Mouse (Mus musculus) left cerebral cortex, adult 6 months (tissue): ENCODE data around the gene Olfr171. TPM values are rescaled to one million over a fixed set of nuclear protein-coding genes. Genes with fewer than 3 reads are reported as not detected.

ENCODE experiments used
- long read RNA-seq, 2 experiments: library from polyadenylated mRNA; unstranded; transcript quantifications; one replicate each; pipeline ENCODE4 v2.0.0; 2019 to 2020
- polyA plus RNA-seq: library from polyadenylated mRNA; unstranded; fragments of <200 nt; fragmentation: Nextera tagmentation; gene quantifications from 2 replicates; pipeline ENCODE4 v1.2.3, GENCODE M21; 2021

Olfr171 gene
- not detected in 2 replicates for polyA plus RNA-seq
- long read RNA-seq, experiment 1, result 0 reads
- long read RNA-seq, experiment 2, result 0 reads

GRCm38 (mm10) chr16:19629816-19630215 is at the start of gene Olfr171:
Gene Olfr171, minus strand, starts transcription at chr16:19629916.

GRCm38 (mm10) chr16:19611782-19612181 is 17.9 kb downstream of the Olfr171 start, which contains the start of gene Olfr170:
Gene Olfr170, minus strand, starts transcription at chr16:19611882.

Other genes with a start within 250 kb of the Olfr171 start
- gene Olfr165, start 206.8 kb downstream of the Olfr171 start, polyA plus RNA-seq, result not detected in 2 replicates
- gene Olfr166, start 146.2 kb downstream of the Olfr171 start, polyA plus RNA-seq, result not detected in 2 replicates
- gene Olfr167, start 107.7 kb downstream of the Olfr171 start, polyA plus RNA-seq, result not detected in 2 replicates
- not detected in 2 replicates for gene Olfr168, start 94.4 kb downstream of the Olfr171 start, polyA plus RNA-seq
- not detected in 2 replicates for gene Olfr169, start 58.1 kb downstream of the Olfr171 start, polyA plus RNA-seq
- not detected in 2 replicates for gene Olfr170, start 18.0 kb downstream of the Olfr171 start, polyA plus RNA-seq
- not detected in 2 replicates for gene Lamp3, start 76.5 kb upstream of the Olfr171 start, polyA plus RNA-seq
- 0.35 and 0.56 TPM in 2 replicates for gene B3gnt5, start 130.3 kb upstream of the Olfr171 start, polyA plus RNA-seq